Mouse (Mus musculus) liver, postnatal 0 days (tissue): ENCODE measurements around the gene Gyg. TPM values are rescaled to one million over a fixed set of nuclear protein-coding genes. Genes with fewer than 3 reads are reported as not detected.

Experiments
- ATAC-seq: fragments of 200-750 bp; cut with Nextera tagmentation; 2 replicates; pipeline ENCODE4 v1.8.0; 2017; ENCODE audit warnings: mild to moderate bottlenecking, moderate library complexity
- DNase-seq: peaks from one replicate; pipeline ENCODE4 v3.0.0-alpha.2; 2016
- H3K27ac ChIP-seq: fragments of 300-500 bp; sonication (generic); 2 replicates; pipeline ENCODE4 v1.5.1; 2014; ENCODE audit warnings: antibody characterized with exemption, moderate library complexity, mild to moderate bottlenecking, low read depth
- H3K27me3 ChIP-seq: fragments of 300-500 bp; sonication (generic); 2 replicates; pipeline ENCODE4 v1.6.1; 2014; ENCODE audit warnings: low read length, control low read depth, mixed read lengths; ENCODE audit not compliant: insufficient read depth
- H3K36me3 ChIP-seq: fragments of 300-500 bp; sonication (generic); replicated peaks from 2 replicates; pipeline ENCODE4 v1.6.1; 2014; ENCODE audit warnings: mild to moderate bottlenecking, control low read depth, low read length, moderate library complexity, mixed read lengths; ENCODE audit not compliant: insufficient read depth
- H3K4me1 ChIP-seq: fragments of 300-500 bp; sonication (generic); 2 replicates; pipeline ENCODE4 v1.6.1; 2014; ENCODE audit warnings: antibody characterized with exemption, mild to moderate bottlenecking, control low read depth; ENCODE audit not compliant: insufficient read depth
- H3K4me2 ChIP-seq: fragments of 300-500 bp; sonication (generic); 2 replicates; pipeline ENCODE4 v1.6.1; 2014; ENCODE audit warnings: low read depth, mild to moderate bottlenecking, low read length, moderate library complexity, mixed read lengths
- H3K4me3 ChIP-seq: fragments of 300-500 bp; sonication (generic); 2 replicates; pipeline ENCODE4 v1.5.1; 2014; ENCODE audit warnings: low read depth, low read length
- H3K9ac ChIP-seq: fragments of 300-500 bp; sonication (generic); replicated peaks from 2 replicates; pipeline ENCODE4 v1.6.1; 2014; ENCODE audit warnings: mild to moderate bottlenecking, moderate library complexity
- H3K9me3 ChIP-seq: fragments of 300-500 bp; sonication (generic); 2 replicates; pipeline ENCODE4 v1.6.1; 2016; ENCODE audit warnings: mild to moderate bottlenecking, control low read depth, low read length, mixed read lengths
- CTCF ChIP-seq: sonication (generic); IDR thresholded peaks from 2 replicates; pipeline ENCODE4 v1.5.1; 2016; ENCODE audit warnings: antibody characterized with exemption, low read depth
- EP300 ChIP-seq: IDR thresholded peaks from 2 replicates; pipeline ENCODE4 v1.6.1; 2016; ENCODE audit warnings: antibody characterized with exemption, low read depth, mild to moderate bottlenecking
- WGBS: fragments of 180-500 bp; shearing (Covaris S2); extraction: QIAGEN DNeasy Blood & Tissue Kit; methylation state at CpG from one replicate; pipeline ENCODE4 v1.1.7; 2014; ENCODE audit not compliant: insufficient replicate concordance; 5-methylcytosine and 5-hydroxymethylcytosine counted together
- polyA plus RNA-seq: library from polyadenylated mRNA; unstranded; fragments of >200 nt; fragmentation: Nextera tagmentation; extraction: Ambion mirVana; gene quantifications from 2 replicates; pipeline ENCODE4 v1.2.1, GENCODE M21; 2015

Gyg gene
- polyA plus RNA-seq, 1 experiment from 2014 or later: 19.2 TPM

DNA sequence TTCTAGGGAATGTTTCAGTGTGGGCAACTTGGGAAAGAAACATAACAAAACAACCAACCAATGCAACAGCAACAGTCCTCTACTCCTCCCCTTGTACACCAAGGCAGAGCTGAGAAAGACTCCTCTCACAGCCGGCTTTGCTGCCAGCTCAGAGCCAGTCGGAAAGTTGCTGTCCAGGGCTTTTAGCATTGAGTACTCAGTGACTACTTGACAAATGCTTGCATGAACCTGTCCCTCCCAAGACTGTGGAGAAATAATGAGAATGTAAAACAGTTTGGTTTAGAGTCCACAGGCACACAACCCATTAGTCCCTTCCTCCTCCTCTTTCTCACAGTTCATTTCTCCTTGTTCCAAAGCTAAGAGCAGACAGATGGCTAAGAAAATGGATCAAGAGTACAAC, 10.7 kb downstream of the Gyg start:
- Histone ChIP-seq H3K36me3 (peaks cover 26% of the 10 kb centered on the region), H3K27me3 (no peaks in the 10 kb centered on the region), H3K9me3 (no peaks in the 10 kb centered on the region), H3K9ac (no peak overlapping the region), H3K4me3 (no peak overlapping the region), H3K4me2 (no peak overlapping the region), H3K27ac (no peak overlapping the region), H3K4me1 (no peaks in the 10 kb centered on the region)
- no peak for TF ChIP-seq CTCF
- TF ChIP-seq EP300: no peak
- ATAC-seq (no peak), DNase-seq (no peak)
- WGBS: 70% methylated on average over 2 of the region's 2 CpGs

DNA sequence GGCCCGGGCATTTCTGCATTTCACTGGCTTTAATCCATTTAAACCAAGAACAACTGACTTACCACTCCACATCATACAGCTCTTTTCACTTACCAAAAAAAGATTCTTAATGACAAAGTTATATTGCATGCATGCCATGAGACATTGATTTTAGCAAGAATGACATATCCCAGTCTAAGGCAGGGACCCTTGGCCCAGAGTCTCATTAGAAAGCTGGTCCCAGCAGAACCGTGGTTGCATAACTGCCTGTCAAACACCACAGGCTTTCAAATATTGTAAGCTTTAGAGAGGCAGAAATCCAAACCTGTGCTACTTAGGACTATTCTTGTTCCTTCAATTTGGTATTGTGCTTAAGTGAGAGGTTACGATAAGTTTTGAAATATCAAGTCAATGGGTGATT, 11.4 kb downstream of the Gyg start:
- DNase-seq: no peak
- TF ChIP-seq EP300 (no peak), CTCF (no peak)
- H3K4me3 ChIP-seq: no peak overlapping the region

GRCm38 (mm10) chr3:20142576-20142975, 12.5 kb downstream of the Gyg start:
- ATAC-seq (no peak), DNase-seq (no peak)
- Histone ChIP-seq H3K9me3 (no peaks in the 10 kb centered on the region), H3K4me3 (no peak overlapping the region), H3K4me2 (no peak overlapping the region), H3K9ac (no peak overlapping the region), H3K27ac (no peak overlapping the region), H3K36me3 (peaks cover 16% of the 10 kb centered on the region; the same call in 1 of the 2 replicates), H3K27me3 (no peaks in the 10 kb centered on the region), H3K4me1 (no peaks in the 10 kb centered on the region)
- TF ChIP-seq EP300 (no peak), CTCF (no peak)
- 70% methylated on average over 3 of the region's 3 CpGs for WGBS

More for the DNA sequence above, 11.4 kb downstream of the Gyg start:
- no peaks in the 10 kb centered on the region for H3K4me1 ChIP-seq
- no peaks in the 10 kb centered on the region for H3K9me3 ChIP-seq
- no peak overlapping the region for H3K4me2 ChIP-seq
- ATAC-seq: no peak
- no peak overlapping the region for H3K27ac ChIP-seq
- WGBS: 83% methylated on average over 3 of the region's 3 CpGs
- H3K36me3 ChIP-seq: peaks cover 20% of the 10 kb centered on the region
- no peak overlapping the region for H3K9ac ChIP-seq
- no peaks in the 10 kb centered on the region for H3K27me3 ChIP-seq

- DNase-seq (no peak), ATAC-seq (no peak)
- Histone ChIP-seq H3K4me1 (no peaks in the 10 kb centered on the region), H3K9me3 (no peaks in the 10 kb centered on the region), H3K4me3 (no peak overlapping the region), H3K27me3 (no peaks in the 10 kb centered on the region), H3K9ac (no peak overlapping the region), H3K27ac (no peak overlapping the region), H3K4me2 (no peak overlapping the region), H3K36me3 (peaks cover 20% of the 10 kb centered on the region; the same call in 1 of the 2 replicates)
- whole genome bisulfite sequencing: 72% methylated on average over 2 of the region's 2 CpGs
- TF ChIP-seq EP300 (no peak), CTCF (no peak)
Observed at GRCm38 (mm10) chr3:20142101-20142500, 13.0 kb downstream of the Gyg start.

DNA sequence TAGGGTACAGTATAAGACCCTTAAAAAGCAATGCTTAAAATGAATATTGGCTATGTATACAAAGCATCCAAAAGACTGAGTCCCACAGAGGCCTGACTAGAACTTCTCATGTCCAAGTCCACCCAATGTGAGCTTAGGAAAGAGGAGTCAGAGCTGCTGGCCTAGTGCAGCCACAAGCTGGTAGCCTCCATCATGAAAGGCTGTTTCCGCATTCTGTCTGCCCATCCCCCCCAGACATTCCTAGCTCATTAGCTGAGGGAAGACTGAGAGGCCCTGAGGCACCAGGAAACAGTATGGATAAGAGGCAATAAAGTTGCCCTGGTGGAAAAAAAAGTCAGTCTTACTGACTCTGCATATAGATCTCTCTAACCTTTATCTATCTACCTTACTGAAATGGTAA, 13.4 kb downstream of the Gyg start:
- DNase-seq: no peak

GRCm38 (mm10) chr3:20141240-20141639, 13.9 kb downstream of the Gyg start:
- no peak overlapping the region for H3K27ac ChIP-seq
- H3K9ac ChIP-seq: no peak overlapping the region
- no peaks in the 10 kb centered on the region for H3K4me1 ChIP-seq
- H3K36me3 ChIP-seq: peaks cover 17% of the 10 kb centered on the region; the same call in 1 of the 2 replicates
- H3K4me2 ChIP-seq: no peak overlapping the region
- no peak overlapping the region for H3K4me3 ChIP-seq
- no peak for ATAC-seq
- no peak for DNase-seq
- no peaks in the 10 kb centered on the region for H3K9me3 ChIP-seq
- no peaks in the 10 kb centered on the region for H3K27me3 ChIP-seq
- TF ChIP-seq EP300: no peak
- no peak for TF ChIP-seq CTCF

More for the DNA sequence above, 13.4 kb downstream of the Gyg start:
- no peaks in the 10 kb centered on the region for H3K27me3 ChIP-seq
- TF ChIP-seq EP300 (no peak), CTCF (no peak)
- no peak overlapping the region for H3K9ac ChIP-seq
- H3K36me3 ChIP-seq: peaks cover 17% of the 10 kb centered on the region; the same call in 1 of the 2 replicates
- no peak for ATAC-seq
- WGBS: 68% methylated on average over 1 of the region's 1 CpGs
- no peak overlapping the region for H3K27ac ChIP-seq
- H3K4me1 ChIP-seq: no peaks in the 10 kb centered on the region
- H3K9me3 ChIP-seq: no peaks in the 10 kb centered on the region
- no peak overlapping the region for H3K4me3 ChIP-seq
- H3K4me2 ChIP-seq: no peak overlapping the region
